Mouse (Mus musculus) myocyte (in vitro differentiated cells): ENCODE measurements at regions not wholly inside any gene's neighbourhood (a gene's known extent, or its start where the extent isn't known, plus 50 kb on each side); places are given as distances from the start of the nearest gene placed in this dataset.

ENCODE experiments used
- H3K27me3 ChIP-seq: one replicate; pipeline ENCODE4 v1.6.1; 2011; ENCODE audit not compliant: control insufficient read depth, insufficient read depth, insufficient read length
- H3K36me3 ChIP-seq: one replicate; pipeline ENCODE4 v1.6.1; 2011; ENCODE audit not compliant: control insufficient read depth, insufficient read depth
- H3K4me2 ChIP-seq: one replicate; pipeline ENCODE4 v1.6.1; 2011; ENCODE audit warnings: low read depth, control low read depth
- H3K4me3 ChIP-seq: one replicate; pipeline ENCODE4 v1.5.1; 2011; ENCODE audit warnings: mild to moderate bottlenecking, control low read depth, moderate library complexity
- H3K79me2 ChIP-seq: one replicate; pipeline ENCODE4 v1.6.1; 2011; ENCODE audit not compliant: control insufficient read depth, insufficient read depth
- H3ac ChIP-seq: one replicate; pipeline ENCODE4 v1.6.1; 2011; ENCODE audit not compliant: control insufficient read depth, insufficient read length
- CEBPB ChIP-seq: IDR thresholded peaks from 2 replicates; pipeline ENCODE4 v1.6.1; 2011; ENCODE audit warnings: mild to moderate bottlenecking, moderate library complexity; ENCODE audit not compliant: poor library complexity, insufficient read depth, severe bottlenecking
- E2F4 ChIP-seq: IDR thresholded peaks from one replicate; pipeline ENCODE4 v1.6.1; 2011; ENCODE audit warnings: mild to moderate bottlenecking, control low read depth, moderate library complexity; ENCODE audit not compliant: insufficient read depth
- MAX ChIP-seq: IDR thresholded peaks from one replicate; pipeline ENCODE4 v1.6.1; 2011; ENCODE audit warnings: low read depth, mild to moderate bottlenecking, control low read depth
- MYOD1 ChIP-seq, 3 experiments: IDR thresholded peaks; one replicate each; pipeline ENCODE4 v1.6.1; 2011; ENCODE audit warnings: control low read depth in 2 of 3, low read depth in 2 of 3, mild to moderate bottlenecking in 2 of 3, moderate library complexity in 1 of 3; ENCODE audit not compliant: insufficient read length in 2 of 3, control insufficient read depth in 1 of 3
- MYOG ChIP-seq, 3 experiments: IDR thresholded peaks; one replicate each; pipeline ENCODE4 v1.6.1; 2011; ENCODE audit warnings: control low read depth in 2 of 3, low read depth in 2 of 3, mild to moderate bottlenecking in 2 of 3; ENCODE audit not compliant: insufficient read length in 2 of 3, control insufficient read depth in 1 of 3, insufficient read depth in 1 of 3
- POLR2A ChIP-seq: IDR thresholded peaks from one replicate; pipeline ENCODE4 v1.6.1; 2011; ENCODE audit warnings: low read depth, mild to moderate bottlenecking, control low read depth, moderate library complexity; ENCODE audit not compliant: insufficient read length
- POLR2AphosphoS2 ChIP-seq: IDR thresholded peaks from one replicate; pipeline ENCODE4 v1.6.1; 2011; ENCODE audit warnings: low read depth, control low read depth; ENCODE audit not compliant: insufficient read length
- REST ChIP-seq: IDR thresholded peaks from one replicate; pipeline ENCODE4 v1.6.1; 2011; ENCODE audit warnings: mild to moderate bottlenecking, control low read depth, moderate library complexity; ENCODE audit not compliant: insufficient read depth, insufficient read length
- SRF ChIP-seq: IDR thresholded peaks from one replicate; pipeline ENCODE4 v1.6.1; 2011; ENCODE audit warnings: low read depth; ENCODE audit not compliant: control insufficient read depth, insufficient read length
- TCF12 ChIP-seq: IDR thresholded peaks from one replicate; pipeline ENCODE4 v1.6.1; 2011; ENCODE audit warnings: mild to moderate bottlenecking, control low read depth; ENCODE audit not compliant: poor library complexity, insufficient read depth, severe bottlenecking
- TCF3 ChIP-seq: IDR thresholded peaks from one replicate; pipeline ENCODE4 v1.6.1; 2011; ENCODE audit warnings: low read depth, control low read depth; ENCODE audit not compliant: insufficient read length
- USF1 ChIP-seq: IDR thresholded peaks from one replicate; pipeline ENCODE4 v1.6.1; 2011; ENCODE audit warnings: low read depth, mild to moderate bottlenecking, control low read depth, moderate library complexity

GRCm38 (mm10) chr13:26865930-26866555 lies 96.1 kb upstream of the Hdgfl1 start:
- H3K27me3 ChIP-seq, result no peaks in the 10 kb centered on the region
- no peak overlapping the region for H3ac ChIP-seq
- no peaks in the 10 kb centered on the region for H3K79me2 ChIP-seq
- H3K4me2 ChIP-seq, result no peak overlapping the region
- no peaks in the 10 kb centered on the region for H3K36me3 ChIP-seq
- no peak for TF ChIP-seq CEBPB
- TF ChIP-seq REST, result no peak
- TF ChIP-seq E2F4, result no peak
- TF ChIP-seq SRF, result no peak
- no peak for TF ChIP-seq POLR2AphosphoS2
- no peak for TF ChIP-seq USF1
- TF ChIP-seq MYOG (IDR thresholded peaks at IDR 0.05; ENCODE audit: control insufficient read depth in 1 of 3, insufficient read depth in 1 of 3, insufficient read length in 2 of 3, low read depth in 2 of 3), result no peak
- no peak for TF ChIP-seq TCF12
- TF ChIP-seq MYOD1 (IDR thresholded peaks at IDR 0.05; ENCODE audit: control insufficient read depth in 1 of 3, insufficient read length in 2 of 3, low read depth in 2 of 3), result no peak
- TF ChIP-seq POLR2A, result no peak
- TF ChIP-seq MAX, result no peak
- no peak for TF ChIP-seq TCF3
- H3K4me3 ChIP-seq, result no peak overlapping the region

DNA sequence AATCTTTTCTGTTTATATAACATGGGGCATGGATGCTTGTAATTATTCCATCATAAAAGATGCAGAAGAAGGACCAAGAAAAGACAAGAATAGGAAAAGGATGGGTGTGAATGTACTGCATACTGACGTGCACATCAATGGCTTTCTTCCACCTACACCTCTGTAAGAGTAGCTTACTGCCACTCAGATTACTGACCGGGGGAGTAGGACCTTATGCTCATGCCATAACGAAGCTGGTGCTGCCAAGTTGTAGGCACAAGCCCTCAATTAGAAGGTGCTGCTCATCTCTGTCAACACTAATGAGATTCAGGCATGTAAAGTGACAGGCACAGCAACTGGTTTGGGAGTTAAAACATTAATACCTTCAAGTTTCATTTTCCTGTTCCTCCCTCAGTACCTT lies 97.8 kb upstream of the Hdgfl1 start:
- Histone ChIP-seq H3ac (no peak overlapping the region), H3K4me2 (no peak overlapping the region), H3K27me3 (no peaks in the 10 kb centered on the region), H3K36me3 (no peaks in the 10 kb centered on the region), H3K4me3 (no peak overlapping the region), H3K79me2 (no peaks in the 10 kb centered on the region)
- no peak for TF ChIP-seq E2F4
- TF ChIP-seq USF1, result no peak

GRCm38 (mm10) chr13:26916477-26916876 lies 140.9 kb upstream of the Prl start:
- H3ac ChIP-seq, result no peak overlapping the region
- H3K36me3 ChIP-seq, result no peaks in the 10 kb centered on the region
- TF ChIP-seq E2F4 (no peak), TCF3 (no peak), CEBPB (no peak), REST (no peak), MYOG (IDR thresholded peaks at IDR 0.05; ENCODE audit: control insufficient read depth in 1 of 3, insufficient read depth in 1 of 3, insufficient read length in 2 of 3, low read depth in 2 of 3) (no peak), POLR2AphosphoS2 (no peak), TCF12 (no peak), POLR2A (no peak)

DNA sequence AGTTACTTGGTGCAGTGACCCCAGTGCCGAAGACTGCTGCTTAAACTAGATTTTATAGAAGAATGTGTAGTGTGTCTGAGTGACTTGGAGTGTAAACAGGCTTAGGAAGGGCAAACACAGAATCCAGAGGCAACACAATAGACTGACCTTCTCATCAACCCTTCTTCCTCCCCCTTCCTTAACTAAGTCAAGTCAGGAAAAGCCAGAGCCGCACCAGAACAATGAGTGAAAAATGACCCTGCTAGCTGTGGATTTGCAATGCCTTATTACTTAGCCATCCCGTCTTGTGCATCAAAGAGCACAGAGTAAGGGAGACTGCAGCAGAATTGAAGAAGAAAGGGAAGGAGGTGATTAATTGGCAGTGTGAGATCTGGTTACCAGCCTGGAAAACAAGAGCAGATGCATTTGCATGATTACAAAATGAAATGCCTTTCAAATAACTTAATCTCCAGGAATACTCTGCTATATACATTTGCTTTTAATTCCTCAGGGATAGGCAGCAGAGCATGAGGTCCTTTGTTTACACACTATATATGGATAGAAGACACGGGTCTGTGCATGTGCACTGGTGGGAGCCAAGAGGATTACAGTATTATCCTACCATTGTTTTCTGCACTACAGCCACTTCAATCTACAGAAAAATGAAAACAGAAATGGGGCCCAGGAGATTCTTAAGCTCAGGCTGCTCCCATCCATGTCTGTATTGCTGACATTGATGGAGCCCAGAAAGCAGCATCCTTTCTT lies 124.5 kb upstream of the Prl start:
- Histone ChIP-seq H3K27me3 (no peaks in the 10 kb centered on the region), H3K4me3 (no peak overlapping the region), H3K79me2 (no peaks in the 10 kb centered on the region), H3K36me3 (no peaks in the 10 kb centered on the region), H3K4me2 (no peak overlapping the region), H3ac (no peak overlapping the region)
- no peak for TF ChIP-seq TCF3
- TF ChIP-seq USF1, result no peak
- TF ChIP-seq TCF12, result no peak
- TF ChIP-seq MYOG (IDR thresholded peaks at IDR 0.05; ENCODE audit: control insufficient read depth in 1 of 3, insufficient read depth in 1 of 3, insufficient read length in 2 of 3, low read depth in 2 of 3), result no peak
- no peak for TF ChIP-seq REST
- TF ChIP-seq MAX, result no peak

More at GRCm38 (mm10) chr13:26916477-26916876, 140.9 kb upstream of the Prl start:
- Histone ChIP-seq H3K79me2 (no peaks in the 10 kb centered on the region), H3K4me3 (no peak overlapping the region), H3K4me2 (no peak overlapping the region), H3K27me3 (no peaks in the 10 kb centered on the region)

GRCm38 (mm10) chr13:26933838-26934237 lies 123.5 kb upstream of the Prl start:
- H3K36me3 ChIP-seq, result no peaks in the 10 kb centered on the region
- no peaks in the 10 kb centered on the region for H3K79me2 ChIP-seq
- no peak for TF ChIP-seq CEBPB
- no peak for TF ChIP-seq USF1
- TF ChIP-seq TCF12, result no peak
- no peak for TF ChIP-seq POLR2AphosphoS2
- TF ChIP-seq MAX, result no peak
- no peak for TF ChIP-seq POLR2A
- TF ChIP-seq E2F4, result no peak
- no peak for TF ChIP-seq REST
- no peak for TF ChIP-seq MYOG (IDR thresholded peaks at IDR 0.05; ENCODE audit: control insufficient read depth in 1 of 3, insufficient read depth in 1 of 3, insufficient read length in 2 of 3, low read depth in 2 of 3)
- no peak overlapping the region for H3K4me3 ChIP-seq
- no peak overlapping the region for H3K4me2 ChIP-seq
- H3K27me3 ChIP-seq, result no peaks in the 10 kb centered on the region
- no peak overlapping the region for H3ac ChIP-seq
